Mouse (Mus musculus): ENCODE data around the gene Mpi.

- TF ChIP-seq POLR2A (IDR thresholded peaks at IDR 0.05; ENCODE audit: insufficient read depth, low read depth, low read length), result no peak
- TF ChIP-seq CTCF (IDR thresholded peaks at IDR 0.05), result no peak
Measured at GRCm38 (mm10) chr9:57547869-57548268, 4.7 kb downstream of the Mpi start.
